Mouse (Mus musculus) megakaryocyte, embryonic 14.5 days (primary cell): ENCODE results near the gene Stk32c.

Experiments
- FLI1 ChIP-seq: IDR thresholded peaks from 2 replicates; pipeline ENCODE4 v1.6.1; 2012; ENCODE audit warnings: low read length, inconsistent platforms, mixed read lengths
- GATA1 ChIP-seq: IDR thresholded peaks from 3 replicates; pipeline ENCODE4 v1.6.1; 2012; ENCODE audit warnings: mixed read lengths, low read length, inconsistent platforms, borderline replicate concordance

GRCm38 (mm10) chr7:139133446-139133845 is 79.7 kb downstream of the Stk32c start:
- TF ChIP-seq GATA1: no peak
- TF ChIP-seq FLI1: no peak
